Mouse (Mus musculus) monocyte, adult 5-6 weeks (primary cell): ENCODE measurements around the gene Erp27. TPM values are rescaled to one million over a fixed set of nuclear protein-coding genes. Genes with fewer than 3 reads are reported as not detected.
"Not testable (repeated sequence)": the region's sequence is repeated elsewhere in the genome, so short reads cannot be mapped to it uniquely, and the experiment has no call there.

Source experiments
- ATAC-seq: fragments of 153-309, 156-312 bp; replicated peaks from 2 replicates; pipeline ENCODE4 v1.8.0; 2017; ENCODE audit warnings: mild to moderate bottlenecking; ENCODE audit not compliant: low TSS enrichment, insufficient number of reproducible peaks, severe bottlenecking, poor library complexity, low FRiP score
- total RNA-seq: library from RNA; stranded (forward); fragments of 200-1000, 200-491, 200-594 nt; gene quantifications from 3 replicates; pipeline ENCODE4 v1.2.3, GENCODE M21; 2017

Gene Erp27
- 3.7 to 8.5 TPM (median 5.7 TPM) in 3 replicates for total RNA-seq

DNA sequence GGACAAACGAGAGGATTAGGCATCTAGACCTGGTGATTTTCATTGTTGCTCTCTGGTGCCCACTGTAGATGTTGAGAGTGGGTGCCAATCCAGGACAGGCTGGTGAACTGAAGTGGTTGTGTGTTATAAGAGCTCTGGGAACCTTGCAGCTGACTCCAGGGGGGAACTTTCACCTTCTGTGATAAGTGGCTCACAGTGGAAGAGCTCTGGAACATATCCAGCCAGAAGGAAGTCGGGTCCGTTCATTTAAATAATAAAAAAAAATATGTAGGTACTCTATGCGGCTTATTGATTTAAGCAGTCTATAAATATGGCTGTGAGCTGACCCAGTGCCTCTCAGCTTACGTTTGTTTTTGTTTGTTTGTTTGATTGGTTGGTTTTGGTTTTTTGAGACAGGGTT, at the start of gene Erp27:
Erp27 (minus strand) TSS at position 101 of the 400 bp plus-strand sequence.
- no peak for ATAC-seq

DNA sequence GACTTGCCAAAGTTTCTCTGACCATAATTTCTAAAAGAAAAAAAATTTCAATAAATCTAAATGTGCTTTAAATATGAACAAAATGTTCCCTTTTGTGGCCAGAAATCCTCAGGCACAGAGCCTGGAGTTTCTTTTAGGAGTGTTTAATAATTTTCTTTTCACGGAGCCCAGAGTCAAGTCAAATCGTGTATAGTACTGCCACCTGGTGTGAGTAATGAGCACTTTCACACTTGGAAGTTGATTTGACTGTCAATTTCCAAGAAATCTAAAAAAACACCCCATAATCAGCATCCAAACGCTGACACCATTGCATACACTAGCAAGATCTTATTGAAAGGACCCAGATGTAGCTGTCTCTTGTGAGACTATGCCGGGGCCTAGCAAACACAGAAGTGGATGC, 46.9 kb upstream of the Erp27 start:
- not testable (repeated sequence) for ATAC-seq

DNA sequence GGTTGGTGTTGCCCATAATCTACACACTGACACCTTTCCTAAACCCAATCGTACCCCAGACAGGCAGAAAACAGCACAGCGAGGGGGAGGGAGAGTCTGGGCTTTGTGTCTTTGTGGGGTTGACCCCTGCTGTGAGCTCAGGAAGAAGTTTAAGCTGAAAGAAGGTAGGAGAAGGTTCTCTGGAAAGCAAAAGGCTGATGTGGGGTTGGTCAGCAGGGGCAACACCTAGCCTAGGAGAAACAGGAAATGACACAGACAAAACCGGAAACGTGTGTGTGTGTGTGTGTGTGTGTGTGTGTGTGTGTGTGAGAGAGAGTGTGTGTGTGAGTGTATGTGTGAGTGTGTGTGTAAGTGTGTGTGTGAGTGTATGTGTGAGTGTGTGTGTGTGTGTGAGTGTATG, 45.5 kb upstream of the Erp27 start:
- peak; percentile 38; the same call in 1 of the 2 replicates for ATAC-seq

DNA sequence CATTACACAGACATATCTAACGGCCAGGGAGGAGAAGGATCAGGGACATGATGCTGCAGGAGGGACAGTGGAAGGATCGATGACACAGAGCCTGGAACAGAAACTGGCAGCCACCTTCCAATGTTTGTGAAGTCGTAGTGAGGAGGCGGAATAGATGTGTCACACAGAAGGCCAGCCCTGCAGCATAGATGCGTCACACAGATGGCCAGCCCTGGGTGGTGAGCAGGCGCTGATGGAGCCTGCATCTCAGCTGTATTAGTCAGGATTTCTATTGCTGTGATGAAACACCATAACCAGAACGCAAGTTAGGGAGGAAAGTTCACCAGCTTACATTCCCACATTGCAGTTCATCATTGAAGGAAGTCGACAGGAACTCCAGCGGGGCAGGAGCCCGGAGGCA, 43.9 kb upstream of the Erp27 start:
- ATAC-seq = peak; percentile 47; the same call in 1 of the 2 replicates

DNA sequence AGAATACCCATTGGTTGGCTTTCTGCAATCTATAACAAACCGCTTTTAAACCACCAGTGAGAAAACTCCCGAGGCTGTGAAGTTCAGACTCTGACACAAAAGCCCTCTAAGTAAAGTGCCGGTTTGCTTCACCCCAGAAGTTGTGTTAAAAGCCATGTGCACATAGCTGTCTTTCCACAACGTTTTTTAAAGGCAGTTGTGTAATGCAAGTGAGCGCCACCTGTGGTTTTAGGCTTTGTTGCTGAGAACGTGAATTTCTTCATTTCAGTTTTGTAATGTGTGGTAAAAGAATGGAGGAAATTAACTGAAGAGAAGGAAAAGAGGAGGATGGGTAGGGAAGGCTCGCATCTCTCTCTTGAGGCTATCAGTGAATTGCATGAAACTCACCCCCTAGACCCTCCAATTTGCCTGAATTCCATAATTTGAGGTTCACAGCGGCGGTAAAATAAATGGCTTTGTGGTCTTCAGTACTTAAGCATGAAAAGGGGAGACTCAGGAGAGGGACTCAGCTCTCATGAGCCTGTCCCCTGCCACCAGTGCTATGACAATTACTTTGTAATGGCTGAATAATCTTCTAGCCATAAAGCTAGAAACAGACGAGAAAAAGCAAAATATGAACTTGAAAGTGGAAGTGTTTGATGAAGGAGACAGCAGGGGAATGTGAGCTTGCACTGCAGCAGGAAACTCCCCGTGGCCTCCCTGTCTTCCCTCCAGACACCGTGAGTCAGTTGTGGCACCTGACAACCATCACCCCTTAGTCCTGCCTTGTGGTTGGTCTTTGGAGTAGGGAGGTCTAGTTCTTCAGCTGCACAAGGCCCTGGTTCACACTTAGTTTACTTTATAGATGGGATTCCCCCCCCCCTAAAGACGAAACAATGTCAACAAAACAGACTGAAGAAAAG, 42.9 kb upstream of the Erp27 start:
- ATAC-seq = peak; percentile 58

DNA sequence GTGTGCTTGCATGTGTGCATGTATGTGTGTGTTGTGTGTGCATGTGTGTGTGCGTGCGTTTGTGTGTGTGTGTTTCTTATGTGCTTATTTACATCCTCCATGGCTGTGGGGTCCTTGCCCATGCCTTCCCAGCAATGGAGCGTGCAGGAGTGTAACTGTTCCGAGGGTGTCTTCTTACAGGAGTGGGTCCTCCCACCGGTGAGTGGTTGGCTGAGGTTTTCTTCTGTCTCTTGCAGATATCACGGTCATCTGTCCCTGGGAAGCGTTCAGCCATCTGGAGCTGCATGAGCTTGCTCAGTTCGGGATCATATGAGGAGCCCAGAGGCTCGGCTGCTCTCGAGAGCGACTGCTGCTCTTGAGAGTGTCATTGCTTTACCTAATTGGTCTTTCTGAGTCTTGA, 41.0 kb upstream of the Erp27 start:
- no peak for ATAC-seq

DNA sequence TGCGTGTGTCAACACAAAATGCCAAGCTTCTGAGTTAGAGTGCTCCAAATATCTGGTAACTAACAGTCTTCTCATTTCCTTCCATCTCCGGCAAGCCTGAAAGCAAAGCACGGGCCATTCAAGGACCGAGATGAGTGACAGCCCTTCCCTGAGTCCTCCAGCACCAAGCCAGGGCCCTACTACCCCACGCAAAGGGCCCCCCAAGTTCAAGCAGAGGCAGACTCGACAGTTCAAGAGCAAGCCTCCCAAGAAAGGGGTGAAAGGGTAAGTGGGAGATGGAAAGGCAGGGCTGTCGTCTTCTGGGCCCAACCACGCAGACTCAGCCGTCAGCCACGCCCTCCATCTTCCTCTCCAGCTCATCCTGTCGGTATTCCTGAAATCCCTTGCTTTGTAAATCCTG, 37.2 kb upstream of the Erp27 start:
- no peak for ATAC-seq

DNA sequence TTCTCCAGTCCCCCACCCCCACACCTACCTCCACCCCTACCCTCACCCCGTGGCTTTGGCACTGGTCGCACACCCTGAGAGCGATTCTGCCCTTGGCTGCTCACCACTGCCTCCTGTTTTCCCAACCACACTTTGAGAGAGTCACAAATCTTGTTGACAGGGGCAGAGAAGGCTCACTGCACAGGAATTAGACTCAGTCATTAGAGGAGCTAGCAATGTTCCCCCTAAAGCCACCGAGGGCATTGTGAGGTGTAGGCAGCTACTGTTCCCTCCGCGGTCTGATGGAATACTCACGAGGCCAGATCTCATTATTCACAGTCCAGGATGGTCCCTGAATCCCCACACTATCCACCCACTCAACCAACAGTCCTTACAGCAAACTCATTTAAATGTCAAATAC, 35.1 kb upstream of the Erp27 start:
- no peak for ATAC-seq

DNA sequence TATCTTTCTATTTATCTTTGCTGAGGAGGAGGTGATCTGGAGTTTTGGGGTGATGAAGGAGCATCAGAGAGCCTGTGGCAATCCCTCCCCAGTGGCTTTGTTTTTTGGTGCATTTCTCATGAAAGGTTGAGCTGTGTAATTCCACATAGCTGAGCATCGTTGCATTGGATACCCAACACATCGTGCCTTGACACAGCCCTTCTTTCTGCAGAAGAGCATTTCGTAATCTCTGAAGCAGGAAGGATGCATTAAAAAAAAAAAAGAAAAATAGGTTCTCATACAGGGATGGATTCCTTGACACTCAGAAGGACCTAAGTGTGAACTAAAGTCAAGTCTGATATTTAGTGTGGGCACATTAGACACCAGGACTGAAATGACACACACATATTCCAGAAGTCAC, 33.3 kb upstream of the Erp27 start:
- ATAC-seq = no peak

DNA sequence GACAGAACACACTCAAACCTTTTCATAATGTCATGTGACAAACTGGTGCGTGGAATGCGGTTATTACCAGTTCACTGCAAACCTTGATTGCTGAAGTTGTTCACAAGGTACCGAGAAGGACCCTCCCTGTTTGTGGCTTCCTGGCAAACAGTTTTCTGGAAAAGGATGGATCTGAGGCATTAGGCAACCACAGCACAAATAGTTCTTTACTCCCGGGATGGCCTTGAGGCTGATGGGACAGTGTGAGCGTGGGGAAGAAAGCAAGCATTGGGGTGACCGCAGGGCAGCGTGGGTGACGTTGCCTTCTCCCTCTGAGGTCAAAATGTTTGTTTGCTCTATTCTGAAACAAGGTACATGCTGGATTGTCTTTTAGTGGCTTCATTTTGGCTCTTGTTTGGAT, 32.7 kb upstream of the Erp27 start:
- ATAC-seq = no peak

DNA sequence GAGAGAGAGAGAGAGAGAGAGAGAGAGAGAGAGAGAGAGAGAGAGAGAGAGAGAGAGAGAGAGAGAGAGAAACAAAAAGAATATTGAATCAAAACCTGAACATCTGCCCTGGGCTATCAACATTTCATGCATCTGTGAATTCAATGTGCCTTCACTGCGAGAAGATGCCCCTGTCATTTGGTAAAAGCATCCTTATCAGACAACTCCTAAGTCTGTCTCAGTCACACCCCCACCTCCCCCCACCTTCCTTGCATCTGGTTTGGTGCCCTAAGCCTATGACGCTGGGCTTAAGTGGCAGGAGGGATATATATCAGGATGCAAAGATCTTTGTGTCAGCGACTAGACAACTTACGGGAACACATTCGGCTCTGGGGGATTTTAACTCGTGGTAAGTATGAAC, 32.2 kb upstream of the Erp27 start:
- ATAC-seq = no peak

DNA sequence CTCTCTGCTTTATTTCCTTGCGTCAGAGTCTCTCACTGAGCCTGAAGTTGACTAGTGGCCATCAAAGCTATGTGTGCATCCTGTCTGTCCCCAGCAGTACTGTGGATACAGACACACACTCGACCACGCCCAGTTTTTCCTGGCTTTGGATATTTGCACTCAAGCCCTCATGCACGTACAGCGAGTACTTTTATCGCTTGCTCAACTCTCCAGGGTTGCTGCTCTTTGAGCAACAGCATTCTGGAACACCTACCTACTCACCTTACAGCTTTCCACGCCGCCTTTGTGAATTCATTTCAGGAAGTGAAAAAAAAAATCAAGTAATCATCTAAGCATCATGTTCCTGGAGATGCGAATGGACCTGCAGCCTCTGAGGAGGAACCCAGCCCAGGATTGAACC, 30.9 kb upstream of the Erp27 start:
- ATAC-seq = no peak

DNA sequence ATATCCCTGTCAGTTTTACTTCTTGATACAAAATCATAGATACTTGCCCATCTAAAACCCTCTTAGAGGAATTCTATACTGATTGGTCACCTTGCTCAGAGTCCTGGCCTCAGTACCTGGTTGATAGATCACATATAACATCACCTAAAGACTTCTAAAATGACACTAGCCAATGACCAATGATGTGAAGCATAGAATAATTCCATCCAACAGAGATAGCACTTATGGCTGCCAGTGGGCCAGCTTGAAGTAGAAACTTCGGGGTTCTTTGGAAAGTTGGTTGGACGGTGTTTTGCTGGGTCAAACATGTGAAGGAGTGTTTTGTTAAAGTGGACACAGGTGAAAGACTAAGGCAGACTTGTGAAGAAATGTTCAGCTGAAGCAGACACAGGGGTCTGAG, 28.2 kb upstream of the Erp27 start:
- no peak for ATAC-seq

DNA sequence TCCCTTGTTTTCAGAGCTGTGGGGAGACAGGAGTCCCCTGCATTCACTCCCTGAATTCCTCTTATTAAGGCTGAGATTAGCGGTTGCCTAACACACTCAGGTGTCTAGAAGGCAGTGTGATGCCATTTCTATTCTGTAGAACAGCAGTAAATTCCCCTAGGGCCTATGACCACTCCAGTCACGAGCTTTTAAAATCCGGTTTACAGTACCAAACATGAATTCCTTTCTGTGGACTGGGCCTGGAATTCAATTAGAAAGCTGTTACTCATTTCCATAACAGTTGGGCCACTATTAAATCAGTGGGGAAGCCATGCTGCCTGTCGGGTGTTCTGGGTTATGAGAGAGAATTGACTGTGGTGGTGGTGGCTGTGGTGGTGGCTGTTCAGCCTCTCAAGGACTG, 25.7 kb upstream of the Erp27 start:
- ATAC-seq = no peak

DNA sequence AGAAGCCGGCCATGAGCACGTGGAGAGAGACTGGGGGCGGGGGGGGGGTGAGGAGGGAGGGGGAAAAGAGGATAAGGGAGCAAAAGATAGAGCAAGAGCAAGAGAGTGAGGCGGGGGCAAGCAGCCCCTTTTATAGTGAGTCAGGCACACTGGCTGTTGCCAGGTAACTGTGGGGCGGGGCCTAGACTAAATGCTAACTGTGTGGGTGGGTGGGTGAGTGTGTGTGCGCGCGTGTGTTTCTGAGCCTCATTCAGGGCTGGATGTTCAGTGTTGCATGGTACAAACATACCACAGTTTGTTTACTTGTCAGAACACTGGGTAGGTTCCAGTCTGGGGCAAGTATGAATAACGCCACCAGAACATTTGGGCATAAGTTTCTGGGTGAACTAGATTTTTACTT, 25.0 kb upstream of the Erp27 start:
- no peak for ATAC-seq

DNA sequence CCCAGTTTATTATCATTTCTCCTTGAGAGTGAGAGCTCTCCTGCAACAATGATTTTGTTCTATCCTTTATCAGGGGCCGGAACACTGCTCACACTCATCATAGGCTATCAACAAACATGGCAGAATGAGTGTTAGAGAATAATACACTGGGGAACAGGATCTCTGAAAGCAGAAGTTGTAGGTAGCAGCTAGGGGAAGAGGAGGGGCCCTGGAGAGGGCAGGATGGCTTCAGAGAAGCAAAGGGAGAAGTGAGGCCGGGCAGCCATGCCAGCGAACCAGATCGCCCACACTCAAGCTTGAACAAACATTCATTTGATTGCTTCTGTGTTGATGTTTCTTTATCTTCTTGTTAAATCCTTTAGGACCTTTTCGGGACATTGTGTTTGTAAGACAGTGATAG, 24.3 kb upstream of the Erp27 start:
- peak; percentile 90 for ATAC-seq

DNA sequence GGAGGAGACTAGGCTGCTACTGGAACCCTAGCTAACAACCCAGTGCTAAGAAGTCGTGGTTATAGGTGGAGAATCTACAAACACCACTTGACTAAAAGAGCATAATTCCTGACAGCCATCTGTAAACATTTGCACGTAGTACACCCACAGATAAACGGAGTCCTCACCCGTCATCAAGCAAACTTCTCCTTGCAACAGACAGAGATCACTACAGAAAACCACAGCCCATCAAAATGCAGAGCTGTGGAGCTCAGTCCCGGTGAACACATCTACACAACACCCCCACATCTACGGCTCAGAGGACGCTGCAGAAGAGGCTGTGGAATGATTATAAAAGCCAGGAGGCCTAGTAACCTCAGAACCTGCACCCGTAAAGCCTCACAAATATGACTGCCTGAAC, 22.5 kb upstream of the Erp27 start:
- ATAC-seq = no peak

DNA sequence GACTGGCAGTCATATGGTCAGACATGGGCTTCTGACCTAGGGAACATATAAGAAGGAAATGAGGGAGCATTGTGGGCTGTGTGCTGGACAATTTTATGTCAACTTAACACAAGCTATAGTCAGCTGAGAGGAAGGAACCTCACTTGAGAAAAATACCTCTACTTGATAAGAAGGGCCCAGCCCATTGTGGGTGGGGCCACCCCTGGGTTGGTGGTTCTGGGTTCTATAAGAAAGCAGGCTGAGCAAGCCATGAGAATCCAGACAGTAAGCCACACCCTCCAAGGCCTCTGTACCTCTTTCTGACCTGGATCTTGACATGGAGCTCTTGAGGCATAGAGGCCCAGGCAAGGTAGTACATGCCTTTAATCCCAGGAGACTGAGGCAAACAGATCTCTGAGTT, 21.4 kb upstream of the Erp27 start:
- ATAC-seq = no peak

DNA sequence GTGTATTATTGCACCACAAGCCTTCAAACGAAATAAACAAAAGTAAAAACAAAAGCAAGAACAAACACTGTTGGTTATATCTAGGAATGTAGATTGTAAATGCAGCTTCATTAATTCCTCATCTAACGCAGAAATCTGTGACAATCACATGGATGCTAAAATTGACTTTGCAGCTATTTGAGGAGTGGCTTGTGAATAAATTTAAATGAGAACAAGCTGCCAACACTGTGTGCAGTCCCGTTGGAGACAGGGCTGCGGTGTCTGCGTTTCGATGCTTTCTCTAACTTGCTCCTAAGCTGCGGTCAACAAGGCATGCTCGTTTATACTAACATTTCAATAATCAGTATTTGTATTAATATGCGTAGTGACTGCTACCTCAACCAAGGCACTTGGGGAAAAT, 20.3 kb upstream of the Erp27 start:
- no peak for ATAC-seq
